Mouse (Mus musculus) CH12.LX (cell line): ENCODE measurements at regions not wholly inside any gene's neighbourhood (a gene's known extent, or its start where the extent isn't known, plus 50 kb on each side); places are given as distances from the start of the nearest gene placed in this dataset.

ENCODE experiments used
- DNase-seq: peaks from one replicate; pipeline ENCODE4 v3.0.0-alpha.2; 2013; ENCODE audit errors: extremely low read depth
- H3K27ac ChIP-seq: 2 replicates; pipeline ENCODE4 v1.5.1; 2012; ENCODE audit warnings: low read depth, mild to moderate bottlenecking, control low read depth, moderate library complexity; ENCODE audit not compliant: insufficient read depth
- H3K27me3 ChIP-seq: replicated peaks from 2 replicates; pipeline ENCODE3; 2012; ENCODE audit warnings: inconsistent platforms
- H3K36me3 ChIP-seq, 2 experiments: replicated peaks in 1 of 2; 2 replicates each; pipeline versions ENCODE3 to v1.6.1; 2012; ENCODE audit warnings: inconsistent platforms in 1 of 2, low read length in 1 of 2, mild to moderate bottlenecking in 1 of 2, mixed read lengths in 1 of 2, moderate library complexity in 1 of 2; ENCODE audit not compliant: control insufficient read depth in 1 of 2, insufficient read depth in 1 of 2
- H3K4me1 ChIP-seq, 2 experiments: 2 replicates each; pipeline ENCODE4 v1.6.1; 2012; ENCODE audit warnings: inconsistent platforms in 1 of 2, moderate library complexity in 1 of 2; ENCODE audit not compliant: insufficient read depth in 2 of 2, control insufficient read depth in 1 of 2
- H3K4me2 ChIP-seq: 2 replicates; pipeline ENCODE4 v1.6.1; 2012; ENCODE audit warnings: low read depth, mild to moderate bottlenecking, control low read depth; ENCODE audit not compliant: poor library complexity, insufficient read depth, severe bottlenecking
- H3K4me3 ChIP-seq, 3 experiments: fragments of 150-350 bp in 1 of 3; sonication (generic) in 1 of 3; replicated peaks in 1 of 3; 2 replicates each; pipeline versions ENCODE3 to v1.5.1; 2011 to 2012; ENCODE audit warnings: low read depth in 2 of 3, low read length in 2 of 3, mild to moderate bottlenecking in 2 of 3, moderate library complexity in 2 of 3, control low read depth in 1 of 3, improper control_type of control experiment in 1 of 3, inconsistent platforms in 1 of 3, mixed read lengths in 1 of 3; ENCODE audit not compliant: poor library complexity in 1 of 3
- H3K79me2 ChIP-seq: replicated peaks from 2 replicates; pipeline ENCODE4 v1.6.1; 2012; ENCODE audit warnings: mild to moderate bottlenecking, moderate library complexity; ENCODE audit not compliant: control insufficient read depth, poor library complexity, insufficient read depth, severe bottlenecking; ENCODE audit errors: extremely low read depth
- H3K9ac ChIP-seq: 2 replicates; pipeline ENCODE4 v1.6.1; 2012; ENCODE audit warnings: low read depth, mild to moderate bottlenecking, control low read depth, moderate library complexity; ENCODE audit not compliant: insufficient read depth
- H3K9me3 ChIP-seq: replicated peaks from 2 replicates; pipeline ENCODE3; 2012; ENCODE audit warnings: low read length, inconsistent platforms, mixed read lengths
- BHLHE40 ChIP-seq: IDR thresholded peaks from 2 replicates; pipeline ENCODE4 v1.6.1; 2011; ENCODE audit warnings: mild to moderate bottlenecking, low read depth, low read length, improper control_type of control experiment
- CHD2 ChIP-seq: IDR thresholded peaks from 2 replicates; pipeline ENCODE4 v1.6.1; 2011; ENCODE audit warnings: low read length, improper control_type of control experiment
- E2F4 ChIP-seq: IDR thresholded peaks from 2 replicates; pipeline ENCODE4 v1.6.1; 2011; ENCODE audit warnings: low read depth, low read length, improper control_type of control experiment; ENCODE audit not compliant: insufficient replicate concordance
- ELF1 ChIP-seq: IDR thresholded peaks from 2 replicates; pipeline ENCODE4 v1.6.1; 2014; ENCODE audit warnings: low read depth, mild to moderate bottlenecking, inconsistent platforms, low read length, improper control_type of control experiment
- ETS1 ChIP-seq: conservative IDR thresholded peaks from 2 replicates; pipeline ENCODE4 v1.6.1; 2012; ENCODE audit warnings: low read depth, mild to moderate bottlenecking, inconsistent platforms, low read length, improper control_type of control experiment, moderate library complexity
- GABPA ChIP-seq: IDR thresholded peaks from 2 replicates; pipeline ENCODE4 v1.6.1; 2012; ENCODE audit warnings: low read depth, low read length, improper control_type of control experiment, inconsistent platforms; ENCODE audit not compliant: insufficient replicate concordance
- HCFC1 ChIP-seq: IDR thresholded peaks from 2 replicates; pipeline ENCODE4 v1.6.1; 2012; ENCODE audit warnings: low read depth, mild to moderate bottlenecking, inconsistent platforms, low read length, improper control_type of control experiment
- IRF4 ChIP-seq: IDR thresholded peaks from 2 replicates; pipeline ENCODE4 v1.6.1; 2014; ENCODE audit warnings: low read depth, mild to moderate bottlenecking, inconsistent platforms, low read length, improper control_type of control experiment
- MAZ ChIP-seq: IDR thresholded peaks from 2 replicates; pipeline ENCODE4 v1.6.1; 2012; ENCODE audit warnings: low read depth, mild to moderate bottlenecking, inconsistent platforms, low read length, improper control_type of control experiment, moderate library complexity
- MEF2A ChIP-seq: IDR thresholded peaks from 2 replicates; pipeline ENCODE4 v1.6.1; 2014; ENCODE audit warnings: low read depth, mild to moderate bottlenecking, inconsistent platforms, low read length, improper control_type of control experiment, borderline replicate concordance
- MYC ChIP-seq: IDR thresholded peaks from 2 replicates; pipeline ENCODE4 v1.6.1; 2011; ENCODE audit warnings: low read depth, mild to moderate bottlenecking, improper control_type of control experiment, low read length
- NELFE ChIP-seq: IDR thresholded peaks from 2 replicates; pipeline ENCODE4 v1.6.1; 2011; ENCODE audit warnings: low read depth, low read length, improper control_type of control experiment
- PAX5 ChIP-seq: IDR thresholded peaks from 2 replicates; pipeline ENCODE4 v1.6.1; 2012; ENCODE audit warnings: low read length, inconsistent platforms, mixed read lengths
- POLR2AphosphoS2 ChIP-seq: IDR thresholded peaks from 2 replicates; pipeline ENCODE4 v1.6.1; 2011; ENCODE audit warnings: low read depth, low read length, improper control_type of control experiment
- RCOR1 ChIP-seq: conservative IDR thresholded peaks from 2 replicates; pipeline ENCODE4 v1.6.1; 2012; ENCODE audit warnings: low read depth, mild to moderate bottlenecking, inconsistent platforms, low read length, improper control_type of control experiment
- SIN3A ChIP-seq: IDR thresholded peaks from 2 replicates; pipeline ENCODE4 v1.6.1; 2012; ENCODE audit warnings: low read length, improper control_type of control experiment, inconsistent platforms
- TCF12 ChIP-seq: IDR thresholded peaks from 2 replicates; pipeline ENCODE4 v1.6.1; 2014; ENCODE audit warnings: low read depth, mild to moderate bottlenecking, inconsistent platforms, low read length, improper control_type of control experiment
- UBTF ChIP-seq: IDR thresholded peaks from 2 replicates; pipeline ENCODE4 v1.6.1; 2012; ENCODE audit warnings: low read depth, mild to moderate bottlenecking, inconsistent platforms, low read length, improper control_type of control experiment, moderate library complexity
- USF1 ChIP-seq: IDR thresholded peaks from 2 replicates; pipeline ENCODE4 v1.6.1; 2014; ENCODE audit warnings: low read depth, mild to moderate bottlenecking, inconsistent platforms, low read length, improper control_type of control experiment
- USF2 ChIP-seq: conservative IDR thresholded peaks from 2 replicates; pipeline ENCODE4 v1.6.1; 2011; ENCODE audit warnings: low read depth, low read length, improper control_type of control experiment
- ZKSCAN1 ChIP-seq: IDR thresholded peaks from 2 replicates; pipeline ENCODE4 v1.6.1; 2012; ENCODE audit warnings: low read depth, inconsistent platforms, low read length, improper control_type of control experiment, borderline replicate concordance
- ZNF384 ChIP-seq: IDR thresholded peaks from 2 replicates; pipeline ENCODE4 v1.6.1; 2012; ENCODE audit warnings: low read depth, low read length, improper control_type of control experiment, inconsistent platforms
- dilution Hi-C: fragments of 300-500 bp; cut with MboI; formaldehyde crosslinking; loops from 2 replicates; pipeline ENCODE4 v1.14.3; 2020; ENCODE audit warnings: low sequenced_read_pairs; ENCODE audit not compliant: extremely low pct_unique_long_range_greater_than_20kb, extremely low pct_ligation_motif_present
- in situ Hi-C: fragments of 300-500 bp; cut with MboI; formaldehyde crosslinking; loops from 3 replicates; pipeline ENCODE4 v1.14.3; 2019; ENCODE audit warnings: low sequenced_read_pairs, low pct_ligation_motif_present, low pct_unique_long_range_greater_than_20kb, mixed read lengths

DNA sequence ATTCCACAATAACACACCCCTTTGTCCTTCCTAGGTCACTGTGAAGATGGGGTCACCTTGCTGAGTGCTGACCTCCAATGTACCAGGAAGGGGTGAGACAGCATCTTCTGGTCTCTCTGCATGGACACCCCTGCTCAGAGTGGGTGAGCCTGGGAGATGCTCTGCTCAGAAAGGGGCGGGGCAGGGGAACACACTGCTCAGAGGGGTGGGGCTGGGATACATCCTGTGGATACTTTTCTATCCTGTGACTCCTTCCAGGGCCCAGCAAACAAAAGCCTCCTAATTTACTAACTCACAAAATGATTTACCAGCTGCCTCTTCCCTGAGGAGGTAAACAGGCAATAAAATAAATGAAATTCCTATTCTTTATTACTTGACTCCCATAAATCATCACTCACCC, 157.0 kb downstream of the Ktn1 start:
- H3K4me3 ChIP-seq = no peak overlapping the region
- no peak overlapping the region for H3K27ac ChIP-seq
- dilution Hi-C loops (no loop called here), in situ Hi-C loops (no loop called here)
- no peak overlapping the region for H3K9ac ChIP-seq
- TF ChIP-seq E2F4 (no peak), POLR2AphosphoS2 (no peak), ETS1 (no peak), CHD2 (no peak), MYC (no peak), MAZ (no peak), USF1 (no peak), BHLHE40 (no peak), GABPA (no peak), USF2 (no peak), SIN3A (no peak), TCF12 (no peak), ZNF384 (no peak), NELFE (no peak), HCFC1 (no peak), MEF2A (no peak), IRF4 (no peak), RCOR1 (no peak)
- H3K4me1 ChIP-seq = 0 out of 4 replicates have a peak, but pooled peaks cover 0 to 3% of the 10 kb centered on the region in 2 experiments
- no peaks in the 10 kb centered on the region for H3K27me3 ChIP-seq
- no peak for DNase-seq
- no peaks in the 10 kb centered on the region for H3K36me3 ChIP-seq
- H3K4me2 ChIP-seq = no peak overlapping the region
- H3K9me3 ChIP-seq = no peaks in the 10 kb centered on the region
- no peaks in the 10 kb centered on the region for H3K79me2 ChIP-seq

DNA sequence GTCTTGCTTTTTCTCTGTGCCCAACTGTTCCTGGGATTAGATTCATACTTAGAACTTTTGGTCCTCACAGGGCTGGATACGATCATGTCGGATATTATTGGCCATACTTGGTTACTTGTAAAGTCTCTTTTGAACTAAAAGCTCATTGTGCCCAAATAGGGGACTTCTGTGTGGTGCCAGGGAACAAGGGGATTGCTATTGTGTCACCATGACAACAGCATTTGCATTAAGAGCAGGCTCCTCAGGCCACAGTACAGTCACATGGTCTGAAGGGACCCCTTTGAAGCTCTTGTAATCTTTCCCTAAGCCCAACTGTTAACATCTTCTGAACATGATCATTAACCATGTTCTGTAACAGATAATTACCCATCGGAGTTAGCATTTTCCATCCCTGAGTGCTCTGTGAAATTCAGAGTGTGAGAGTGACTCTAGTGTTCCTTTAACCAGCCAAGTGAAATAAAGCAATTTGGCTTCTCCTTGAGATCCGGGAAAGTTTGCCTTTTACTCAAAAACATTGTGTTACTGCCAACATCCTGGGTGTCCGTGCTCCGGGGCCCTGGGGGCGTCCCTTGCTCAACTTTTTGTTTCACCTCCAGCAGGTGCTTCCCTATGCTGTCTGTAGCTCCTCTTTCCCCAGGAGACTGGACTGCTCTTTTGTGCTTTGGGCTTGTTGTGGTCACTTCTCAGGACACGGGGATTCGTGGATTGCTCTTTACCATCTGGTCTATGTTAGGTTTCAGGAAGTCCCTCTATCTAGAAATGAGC, 157.7 kb downstream of the Ktn1 start:
- H3K79me2 ChIP-seq = no peaks in the 10 kb centered on the region
- TF ChIP-seq MYC (no peak), ELF1 (no peak), ETS1 (no peak), E2F4 (no peak), USF2 (no peak), ZKSCAN1 (no peak), UBTF (no peak), PAX5 (no peak), ZNF384 (no peak), CHD2 (no peak)
- no peak overlapping the region for H3K4me2 ChIP-seq
- dilution Hi-C loops = no loop called here
- no peak overlapping the region for H3K4me3 ChIP-seq
- H3K36me3 ChIP-seq = no peaks in the 10 kb centered on the region
- in situ Hi-C loops = no loop called here
- no peaks in the 10 kb centered on the region for H3K27me3 ChIP-seq
- no peak overlapping the region for H3K27ac ChIP-seq
- H3K9ac ChIP-seq = no peak overlapping the region
- 0 out of 4 replicates have a peak, but pooled peaks cover 0 to 3% of the 10 kb centered on the region in 2 experiments for H3K4me1 ChIP-seq
- H3K9me3 ChIP-seq = no peaks in the 10 kb centered on the region
- DNase-seq = no peak
